Mouse (Mus musculus): ENCODE measurements at regions not wholly inside any gene's neighbourhood (a gene's known extent, or its start where the extent isn't known, plus 50 kb on each side); places are given as distances from the start of the nearest gene placed in this dataset.

DNA sequence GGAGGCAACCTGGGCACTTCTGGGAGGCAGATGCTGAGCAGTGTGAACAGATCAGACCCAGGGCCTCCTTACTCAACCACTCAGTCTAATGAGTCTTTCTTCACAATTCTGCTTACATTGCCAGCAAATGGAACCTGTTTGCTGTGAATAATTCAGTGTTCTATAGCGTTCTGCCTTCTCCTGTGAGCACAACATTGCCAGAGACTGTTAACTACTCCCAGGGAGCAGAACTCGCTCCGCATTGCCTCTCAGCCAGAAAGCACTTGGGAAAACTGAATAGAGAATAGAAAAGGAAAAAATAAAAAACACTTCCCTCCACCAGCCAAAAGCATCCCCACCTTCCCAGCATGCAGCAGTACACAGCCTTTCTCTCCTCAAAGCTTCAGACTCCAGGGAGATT, 51.5 kb downstream of the Aym1 start:
- no peak for DNase-seq

DNA sequence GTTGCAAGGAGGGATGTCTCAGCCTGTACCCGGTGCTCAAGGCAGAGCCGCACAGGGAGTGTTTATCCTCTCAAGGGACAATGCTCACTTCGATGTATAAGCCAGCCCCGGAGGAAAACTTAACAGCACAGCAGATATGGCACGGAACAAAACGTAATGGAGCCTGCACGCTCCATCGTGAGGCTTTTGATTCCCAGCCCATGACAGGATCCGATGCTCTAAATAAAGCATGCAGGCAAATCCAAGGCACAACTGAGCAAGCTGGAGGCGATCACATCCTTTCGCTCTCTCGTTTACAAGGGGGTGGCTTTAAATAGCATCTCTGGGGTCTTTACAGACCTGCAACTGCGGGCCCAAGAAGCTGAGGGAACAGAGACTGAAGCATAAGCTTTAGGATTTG, 53.9 kb downstream of the Aym1 start:
- no peak for DNase-seq

DNA sequence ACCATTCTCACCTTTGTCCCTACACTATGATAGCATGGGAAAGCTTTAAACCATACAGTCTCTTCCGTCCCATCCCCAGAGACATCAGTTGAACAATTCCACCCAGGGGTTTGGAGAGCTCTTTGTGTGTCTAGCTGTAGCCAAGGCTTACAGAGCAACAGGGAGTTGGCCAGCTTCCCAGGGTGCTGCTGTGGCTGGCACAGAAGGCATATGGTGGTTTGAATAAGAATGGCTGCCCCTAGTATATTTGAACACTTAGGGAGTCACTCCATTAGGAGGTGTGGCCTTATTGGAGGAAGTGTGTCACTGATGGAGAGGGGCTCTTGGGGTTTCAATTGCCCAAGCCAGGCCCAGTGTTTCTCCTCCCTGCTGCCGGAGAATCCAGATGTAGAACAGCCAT, 57.5 kb downstream of the Aym1 start:
- DNase-seq, result peak; percentile 66 to 78

DNA sequence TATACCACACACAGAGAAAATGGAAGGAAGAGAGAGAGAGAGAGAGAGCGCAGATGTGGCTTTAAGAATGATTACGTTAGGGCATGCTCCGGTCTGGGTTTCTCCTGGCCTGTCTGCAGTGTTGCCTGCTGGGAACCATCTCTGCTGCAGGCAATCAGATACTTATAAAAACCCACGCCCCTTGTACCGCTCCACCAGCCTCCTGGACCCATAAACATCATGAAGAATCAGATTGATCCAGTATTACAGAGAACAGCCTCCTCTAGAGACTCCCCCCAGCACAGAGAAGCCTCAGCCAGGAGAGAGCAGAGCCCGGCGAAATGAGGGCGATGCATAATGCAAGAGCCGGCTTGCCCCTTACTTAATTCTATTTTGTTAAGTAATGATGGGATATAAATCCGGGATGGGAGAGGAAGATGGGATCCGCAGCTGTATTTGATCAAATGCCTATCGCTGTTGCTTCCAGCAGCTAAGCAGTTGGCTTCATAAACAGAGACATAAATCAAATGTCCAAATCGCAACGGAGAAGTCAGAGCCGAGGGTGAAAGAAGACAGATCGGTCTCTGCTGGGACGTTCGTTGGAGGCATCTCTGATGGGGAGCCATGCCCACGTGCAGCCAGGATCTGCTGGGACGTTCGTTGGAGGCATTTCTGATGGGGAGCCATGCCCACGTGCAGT, 61.4 kb downstream of the Aym1 start:
- DNase-seq, result no peak

DNA sequence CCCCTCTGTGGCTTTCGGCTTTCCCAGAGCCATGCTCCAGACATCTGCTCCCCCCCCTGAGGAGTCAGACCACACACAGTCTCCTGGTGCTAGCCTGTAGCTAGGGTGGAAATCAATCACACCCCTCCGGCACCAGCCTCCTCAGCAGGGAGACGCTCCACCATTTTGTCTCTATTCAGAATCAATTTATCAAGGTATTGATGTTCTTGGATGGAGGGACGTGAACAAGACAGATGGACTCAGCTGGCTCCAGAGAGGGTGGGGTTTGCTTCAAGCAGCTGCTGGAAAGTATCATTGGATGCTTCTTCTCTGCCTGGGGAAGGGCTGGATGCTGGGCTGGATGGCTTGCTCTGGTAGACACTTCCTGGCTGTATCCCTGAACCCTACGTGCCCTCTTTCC, 63.5 kb downstream of the Aym1 start:
- no peak for DNase-seq

DNA sequence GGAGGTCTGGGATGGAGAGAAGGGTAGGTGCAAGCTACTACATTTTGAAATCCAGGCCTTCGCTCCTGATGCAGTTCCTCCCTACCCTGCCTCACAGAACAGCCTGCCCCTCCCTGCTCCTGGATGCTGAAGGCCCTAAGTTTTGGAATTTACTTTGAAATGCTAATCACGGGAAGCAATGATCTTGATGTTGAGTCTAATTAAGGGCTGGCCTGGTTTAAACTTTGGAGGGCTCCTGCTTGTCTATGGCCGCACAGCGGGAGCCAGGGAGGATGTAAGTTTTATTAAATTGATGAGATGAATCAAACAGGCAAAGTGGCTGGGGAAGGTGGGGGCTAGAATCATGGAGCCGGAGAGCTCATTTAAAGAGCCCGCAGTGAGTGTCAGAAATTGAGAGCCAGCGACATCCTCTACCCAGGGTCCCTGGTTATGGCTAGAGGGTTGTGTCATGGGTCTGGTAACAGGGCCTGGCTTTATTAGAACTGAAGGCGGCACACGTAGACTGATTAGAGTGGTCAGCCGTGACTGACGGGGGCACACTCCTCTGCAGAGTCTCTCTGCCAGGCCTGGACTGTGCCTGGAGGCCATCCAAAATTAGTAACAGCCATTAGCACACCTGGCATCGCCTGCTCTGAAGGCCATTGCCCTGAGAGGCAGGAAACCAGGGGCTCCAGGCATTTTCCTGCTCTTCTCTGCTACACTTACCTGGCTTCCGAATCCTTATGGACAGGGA, 65.1 kb downstream of the Aym1 start:
- DNase-seq, result peak; percentile 32 to 50

DNA sequence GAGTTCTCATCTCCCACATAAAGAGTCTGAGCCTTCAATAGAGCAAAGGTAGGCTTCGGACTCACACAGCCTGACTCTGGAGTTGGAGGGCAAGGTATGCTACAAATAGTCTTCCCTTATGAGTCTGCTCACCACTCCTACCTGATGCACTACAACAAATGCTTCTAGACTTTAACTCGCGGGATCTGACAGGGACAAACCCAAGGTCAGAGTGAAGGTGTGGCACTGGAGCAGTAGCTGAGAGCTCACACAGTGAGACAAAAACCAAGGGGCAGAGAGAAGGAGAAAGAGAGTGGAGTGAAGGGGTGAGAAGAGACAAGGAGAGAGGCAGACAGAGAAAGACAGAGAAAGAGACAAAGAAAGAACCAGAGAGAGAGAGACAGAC, 65.6 kb downstream of the Aym1 start:
- no peak for DNase-seq

DNA sequence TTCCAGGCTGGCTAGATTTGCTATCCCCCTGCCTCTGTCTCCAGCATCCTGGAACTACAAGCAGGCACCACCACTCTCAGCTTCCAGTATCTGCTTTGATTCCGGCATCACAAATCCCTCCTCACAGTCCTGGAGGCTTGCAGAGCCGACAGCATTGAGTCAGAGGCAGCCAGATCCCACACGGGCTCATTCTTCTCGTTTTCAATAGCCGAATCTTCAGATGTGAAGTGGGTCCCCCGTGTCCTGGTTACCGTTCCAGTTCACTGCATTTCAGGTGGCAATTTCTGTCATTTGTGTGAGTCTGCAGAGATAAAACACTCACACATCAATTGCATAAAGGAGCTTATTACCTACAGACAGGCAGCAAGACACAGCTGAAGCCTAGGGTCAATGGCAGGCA, 62.4 kb upstream of the Wscd2 start:
- no peak for DNase-seq

DNA sequence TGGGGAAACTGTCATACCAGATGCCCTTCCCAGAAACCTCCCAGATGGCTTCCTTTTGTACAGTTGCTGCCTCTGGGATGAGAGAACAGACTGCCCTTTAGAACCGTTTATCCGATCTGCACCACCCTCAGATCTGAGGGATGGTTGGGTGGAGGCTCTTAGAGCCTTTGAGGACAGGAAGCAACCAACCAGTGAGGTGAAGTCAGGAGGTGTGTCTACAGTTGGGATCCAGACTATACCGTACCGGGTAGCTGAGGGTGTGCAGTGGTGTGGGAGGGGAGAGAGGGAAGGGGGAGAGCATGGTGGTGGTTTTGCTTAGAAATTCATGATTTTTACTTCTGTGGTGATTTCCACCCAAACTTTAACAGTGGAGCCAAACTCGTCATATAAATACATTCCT, 58.8 kb upstream of the Wscd2 start:
- no peak for DNase-seq

DNA sequence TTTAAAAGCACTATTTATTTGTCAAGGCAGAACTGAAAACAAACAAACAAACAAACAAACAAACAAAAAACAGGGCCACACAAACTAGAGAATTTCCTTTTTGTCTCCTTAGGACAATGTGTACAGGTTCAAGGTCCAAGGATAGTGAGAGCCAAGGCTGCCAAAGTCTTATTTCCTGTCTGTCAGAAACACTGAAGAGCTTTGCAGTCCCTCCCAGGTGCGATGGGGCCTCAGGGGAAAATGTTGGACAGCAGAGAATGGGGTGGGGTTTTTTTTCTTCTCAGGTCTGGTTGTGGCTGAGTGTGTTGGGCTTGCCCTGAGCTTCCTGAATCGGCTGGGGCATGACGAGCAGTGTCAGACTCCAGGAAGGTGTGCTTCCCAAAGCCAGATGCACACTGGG, 53.1 kb upstream of the Wscd2 start:
- no peak for DNase-seq
